Comparison of ENCODE assay signal across 21 mouse cellular contexts in the genomic region with DNA sequence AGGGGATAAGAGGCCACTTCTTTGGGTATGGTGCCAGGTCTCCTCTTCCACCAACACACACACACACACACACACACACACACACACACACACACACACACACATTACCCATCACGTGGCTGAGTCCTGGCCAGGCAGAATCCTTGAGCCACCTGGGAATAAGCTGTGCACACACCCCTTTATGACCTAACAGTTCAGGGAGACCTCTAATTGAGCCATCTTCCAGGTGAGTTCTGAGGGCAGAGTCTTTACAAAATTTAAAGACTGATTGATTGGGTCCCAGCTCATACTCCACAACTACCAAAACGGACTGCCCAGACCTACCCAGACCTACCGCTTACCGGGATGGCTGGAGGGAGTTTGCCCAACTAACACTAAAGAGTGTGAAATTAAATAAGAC. TPM values are rescaled to one million over a fixed set of nuclear protein-coding genes. Genes with fewer than 3 reads are reported as not detected.
"Had no signal": no experiment of that assay in that cellular context is flagged by ENCODE, and none has a peak within 500 bp of the region (broad histone marks: within the 10 kb centered on the region; RNA-seq: fewer than 3 reads in every experiment).

No protein-coding gene starts in this region.

- H3K9ac ChIP-seq: limb, embryonic 13.5 days; liver, embryonic 12.5 days; liver, embryonic 15.5 days; lung, embryonic 15.5 days; midbrain, embryonic 12.5 days; neural tube, embryonic 12.5 days had no signal

- H3K4me3 ChIP-seq: limb, embryonic 13.5 days; liver, embryonic 12.5 days; liver, embryonic 15.5 days; lung, embryonic 15.5 days; megakaryocyte, embryonic 14.5 days; midbrain, embryonic 12.5 days; neural tube, embryonic 12.5 days had no signal

- H3K27ac ChIP-seq: limb, embryonic 13.5 days; liver, embryonic 12.5 days; liver, embryonic 15.5 days; lung, embryonic 15.5 days; midbrain, embryonic 12.5 days; neural tube, embryonic 12.5 days; stomach, postnatal 0 days had no signal

- H3K9me3 ChIP-seq: limb, embryonic 13.5 days; liver, embryonic 12.5 days; liver, embryonic 15.5 days; lung, embryonic 15.5 days; midbrain, embryonic 12.5 days; neural tube, embryonic 12.5 days had no signal

- H3K36me3 ChIP-seq: limb, embryonic 13.5 days; liver, embryonic 12.5 days; liver, embryonic 15.5 days; lung, embryonic 15.5 days; midbrain, embryonic 12.5 days; neural tube, embryonic 12.5 days had no signal

- H3K4me2 ChIP-seq: limb, embryonic 13.5 days; liver, embryonic 12.5 days; liver, embryonic 15.5 days; lung, embryonic 15.5 days; midbrain, embryonic 12.5 days; neural tube, embryonic 12.5 days had no signal

- DNase-seq: kidney, adult 18-20 months; kidney, adult 9 months; kidney, postnatal 14 days; left cerebral cortex, postnatal 4 days; liver; lung, adult 18-20 months; lung, postnatal 10 days; lung, postnatal 36 days; retina, postnatal 1 day; right cerebral cortex, postnatal 25 days; thymus, adult 18-20 months; thymus, postnatal 36 days had no signal

- ATAC-seq: liver, embryonic 12.5 days had no signal

RNA-seq across cellular contexts. Expression of gene Pitx2, which starts 10.1 kb away (rescaled TPM):
- polyA plus RNA-seq: spleen, adult 2 months had no signal
